Mouse (Mus musculus) kidney, adult 9 months (tissue): ENCODE results near the gene Gpx3.
A peak's percentile ranks its signal among the peaks of the same experiment; 100 is the strongest.
"Not testable (repeated sequence)": the region's sequence is repeated elsewhere in the genome, so short reads cannot be mapped to it uniquely, and the experiment has no call there.

Experiments used
- DNase-seq: peaks from one replicate; pipeline ENCODE4 v3.0.0; 2022

Gpx3 gene

DNA sequence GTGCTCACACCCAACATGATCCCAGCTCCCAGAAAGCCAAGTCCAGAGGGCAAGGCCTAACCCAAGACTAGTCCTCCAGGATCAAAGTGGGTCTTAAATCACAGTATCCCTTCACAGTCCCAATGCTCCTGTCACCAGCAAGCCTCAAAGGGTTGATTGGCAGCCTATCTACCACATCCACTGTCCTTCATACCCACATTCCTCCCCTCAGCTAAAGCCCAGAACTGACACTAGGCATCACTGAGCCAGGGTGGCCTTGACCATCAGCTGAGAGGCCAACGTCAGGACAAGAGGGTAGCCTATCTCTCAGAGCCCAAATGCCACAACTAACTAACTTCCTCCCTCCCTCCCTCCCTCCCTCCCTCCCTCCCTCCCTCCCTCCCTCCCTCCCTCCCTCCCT is 47.5 kb downstream of the Gpx3 start:
- no peak for DNase-seq

DNA sequence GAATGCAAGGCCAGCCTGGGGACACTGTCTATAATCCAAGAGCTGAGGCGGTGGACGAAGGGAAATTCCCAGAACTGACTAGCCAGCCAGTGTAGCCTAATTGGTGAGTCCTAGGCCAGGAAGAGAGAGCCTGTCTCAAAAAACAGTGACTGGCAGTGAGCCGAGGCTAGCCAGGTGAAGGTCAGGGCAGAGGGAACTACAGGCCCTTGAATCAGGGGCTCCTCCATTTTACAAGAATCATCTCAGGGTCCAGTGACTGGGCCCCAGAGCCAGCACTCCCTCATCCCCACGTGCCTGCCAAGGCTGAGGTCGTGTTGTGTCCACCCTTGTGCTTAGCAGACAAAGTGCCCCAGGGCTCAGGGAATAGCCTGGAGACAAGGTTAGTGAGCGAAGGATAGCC is 48.4 kb downstream of the Gpx3 start:
- DNase-seq: no peak

DNA sequence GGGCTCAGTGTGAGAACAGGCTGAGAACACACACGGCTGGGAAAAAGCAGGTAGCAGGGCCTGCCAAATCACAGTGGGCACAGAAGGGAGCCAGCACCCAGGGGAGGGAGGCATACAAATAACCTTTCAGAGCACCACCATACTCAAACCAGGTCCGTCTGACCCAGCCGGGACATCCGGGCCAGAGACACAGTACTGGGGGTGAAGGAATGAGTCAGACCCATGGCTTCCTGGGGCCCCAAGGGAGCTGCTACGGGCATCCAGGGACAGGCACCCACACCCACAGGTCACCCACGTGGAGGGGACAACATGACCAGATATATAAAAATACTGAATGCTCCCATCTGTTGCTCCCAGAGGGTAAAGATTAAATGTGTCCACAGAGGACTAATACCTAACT is 50.4 kb downstream of the Gpx3 start:
- no peak for DNase-seq

DNA sequence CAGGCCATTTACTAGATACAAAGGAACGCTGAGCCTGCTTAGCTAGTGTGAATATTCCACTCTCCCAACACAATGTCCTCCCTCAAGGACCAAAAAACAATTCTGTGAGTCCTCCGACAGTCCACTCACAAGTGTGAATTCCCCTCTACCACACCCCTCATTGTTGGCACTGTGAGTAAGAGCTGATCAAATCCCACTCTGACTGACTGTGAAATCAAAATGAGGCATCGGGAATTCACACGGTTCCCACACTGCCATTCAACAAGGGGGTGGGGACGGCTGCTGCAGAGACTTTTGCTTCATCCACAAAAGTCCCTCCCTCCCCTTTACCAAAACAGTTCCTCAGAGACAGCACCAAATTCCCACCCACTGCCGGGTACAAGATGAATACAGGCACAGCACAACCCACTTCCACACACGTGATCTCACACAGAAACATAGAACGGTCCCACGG is 51.8 kb downstream of the Gpx3 start:
- no peak for DNase-seq

DNA sequence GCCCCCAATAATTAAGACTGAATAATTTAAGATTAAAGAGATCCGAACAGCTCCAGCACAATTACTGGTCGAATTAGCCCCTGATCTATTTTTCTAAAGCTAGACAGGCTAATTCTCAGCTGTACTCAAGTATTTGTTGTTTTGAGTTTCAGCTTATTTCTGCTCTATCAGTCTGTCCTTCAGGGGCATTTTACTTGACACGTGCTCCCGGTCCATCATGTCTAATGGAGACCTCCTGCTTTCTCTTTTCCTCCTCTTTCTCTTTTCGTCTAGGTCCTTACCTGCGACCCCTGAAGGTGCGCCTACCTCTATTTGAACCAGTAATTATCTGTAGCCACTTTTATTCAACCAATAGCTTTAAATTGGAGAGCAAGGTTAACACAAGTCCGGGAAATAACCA is 52.5 kb downstream of the Gpx3 start:
- DNase-seq: no peak

DNA sequence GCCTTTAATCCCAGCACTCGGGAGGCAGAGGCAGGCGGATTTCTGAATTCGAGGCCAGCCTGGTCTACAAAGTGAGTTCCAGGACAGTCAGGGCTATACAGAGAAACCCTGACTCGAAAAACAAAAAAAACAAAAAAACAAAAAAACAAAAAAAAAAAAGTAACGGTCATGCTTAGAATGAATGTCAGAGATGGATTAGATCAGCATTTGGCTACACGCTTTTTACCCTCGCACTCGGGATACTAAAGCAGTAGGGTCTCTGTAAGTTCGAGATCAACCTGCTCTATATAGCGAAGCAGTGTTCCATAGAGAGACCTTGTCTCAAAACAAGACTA is 53.1 kb downstream of the Gpx3 start:
- DNase-seq: not testable (repeated sequence)

DNA sequence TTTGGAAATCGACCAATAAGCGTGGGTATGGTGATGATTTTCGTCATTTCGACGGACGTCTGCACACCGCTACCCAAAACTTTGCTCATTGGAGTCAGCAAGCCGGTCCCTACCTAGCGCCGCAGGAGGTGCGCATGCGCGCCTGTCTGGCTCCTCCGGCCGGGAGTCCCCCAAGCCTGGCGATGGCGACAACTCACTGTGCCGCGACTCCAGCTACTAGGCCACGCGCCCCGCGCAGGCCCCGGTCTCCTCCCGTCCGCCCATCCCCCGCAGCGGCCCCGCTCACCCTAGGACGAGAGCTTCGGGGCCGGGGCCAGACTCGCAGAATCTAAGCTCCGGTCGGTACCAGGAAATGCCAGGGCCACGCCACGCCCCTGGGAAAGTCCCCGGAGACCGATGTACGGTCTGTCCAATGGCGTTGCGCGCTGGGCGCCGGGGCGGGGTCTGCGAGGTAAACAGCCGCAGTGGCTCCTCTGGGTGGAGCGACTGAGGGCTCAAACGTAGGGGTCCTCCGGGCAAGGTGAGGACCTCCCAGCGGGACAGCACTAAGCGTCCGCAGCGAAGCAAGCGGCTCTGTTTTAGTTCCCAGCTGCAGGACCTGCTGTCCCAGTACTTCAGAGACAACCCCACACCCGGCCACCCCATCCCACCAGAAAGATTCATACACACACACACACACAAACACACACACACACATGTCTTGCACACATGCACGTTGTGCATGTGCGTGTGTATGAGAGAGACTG is 53.7 kb downstream of the Gpx3 start:
- DNase-seq: peak; percentile 99

DNA sequence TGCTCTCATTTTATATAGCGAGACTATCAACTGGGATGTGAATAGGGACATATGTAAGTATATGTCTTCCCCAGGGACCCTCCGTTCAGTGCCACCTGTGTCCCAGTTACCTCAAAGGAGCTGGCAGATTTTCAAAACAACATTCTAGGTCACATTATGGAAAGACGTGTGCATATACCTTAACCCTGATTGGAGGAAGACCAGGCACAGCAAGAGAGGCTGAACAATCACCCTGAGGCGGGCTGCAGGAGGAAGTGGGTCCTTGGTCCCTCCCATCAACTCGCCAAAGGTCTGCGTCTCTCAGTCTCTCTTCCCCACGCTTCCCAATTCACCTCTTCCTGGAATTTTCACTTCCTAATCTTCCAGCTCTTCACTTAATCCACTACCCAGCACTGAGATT is 54.7 kb downstream of the Gpx3 start:
- no peak for DNase-seq

DNA sequence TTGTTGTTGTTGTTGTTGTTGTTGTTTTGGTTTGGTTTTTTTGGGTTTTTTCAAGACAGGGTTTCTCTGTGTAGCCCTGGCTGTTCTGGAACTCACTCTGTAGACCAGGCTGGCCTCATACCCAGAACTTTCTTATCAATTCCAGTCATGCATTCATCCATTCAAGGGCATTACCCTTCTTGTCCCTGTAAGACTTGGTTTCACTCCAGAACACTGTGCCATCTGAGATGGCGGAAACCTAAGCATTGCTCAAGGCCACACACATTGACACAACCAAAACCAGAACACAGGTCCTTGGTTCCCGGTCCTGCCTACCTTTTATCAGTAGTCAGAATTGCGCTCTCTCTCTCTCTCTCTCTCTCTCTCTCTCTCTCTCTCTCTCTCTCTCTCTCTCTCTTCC is 55.5 kb downstream of the Gpx3 start:
- DNase-seq: not testable (repeated sequence)

DNA sequence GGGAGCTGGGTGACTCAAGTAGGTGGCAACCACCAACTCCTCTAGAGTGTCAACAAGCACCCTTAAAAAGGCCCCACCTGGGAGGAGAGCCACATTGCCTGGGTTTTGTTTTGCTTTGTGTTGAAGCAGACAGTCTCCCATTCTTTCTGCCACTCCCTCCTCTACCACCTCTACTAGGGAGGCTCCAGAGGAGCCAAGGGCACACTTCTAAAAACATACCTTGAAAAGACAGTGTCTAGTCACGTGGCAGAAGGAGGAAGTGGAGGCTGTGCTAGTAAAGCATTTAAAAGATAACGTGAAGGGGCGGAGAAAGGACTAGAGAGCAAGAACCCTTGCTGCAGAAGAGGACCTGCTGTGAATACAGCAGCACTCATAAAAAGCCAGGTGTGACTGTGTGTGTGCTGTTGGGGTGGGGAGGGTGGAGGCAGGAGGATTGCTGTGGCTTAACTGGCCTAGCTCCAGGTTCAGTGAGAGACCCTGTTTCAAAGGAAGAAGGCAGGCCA is 56.4 kb downstream of the Gpx3 start:
- DNase-seq: no peak
